Mouse (Mus musculus): Measurements from ENCODE around the gene D430042O09Rik. TPM values are rescaled to one million over a fixed set of nuclear protein-coding genes. Genes with fewer than 3 reads are reported as not detected.

The D430042O09Rik gene
- polyA plus RNA-seq, 1 experiment from 2014 or later, result 9.8 TPM

DNA sequence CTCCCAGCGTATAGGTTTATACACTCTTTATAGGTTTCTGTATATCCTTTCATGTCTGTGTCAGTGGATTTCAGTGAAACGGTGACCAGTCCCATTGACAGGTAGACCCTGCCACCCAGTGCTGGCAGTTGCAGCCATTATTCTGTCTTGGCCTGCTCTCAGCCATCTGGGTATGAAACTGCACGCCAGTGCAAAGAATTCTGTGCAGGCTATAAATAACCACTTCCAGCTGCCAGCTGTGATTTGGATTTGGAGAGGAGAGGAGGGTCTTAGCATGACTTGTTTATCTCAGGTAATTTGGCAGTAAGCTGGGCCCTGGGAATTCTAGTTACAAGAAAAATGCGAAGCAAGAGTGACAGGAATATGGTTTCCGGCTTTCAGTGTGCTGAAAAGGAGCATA lies 12.7 kb downstream of the D430042O09Rik start:
- no peaks in the 10 kb centered on the region for H3K9me3 ChIP-seq (replicated peaks; ENCODE audit: control insufficient read depth, low read length)
- 62% methylated on average over 5 of the region's 5 CpGs for WGBS

DNA sequence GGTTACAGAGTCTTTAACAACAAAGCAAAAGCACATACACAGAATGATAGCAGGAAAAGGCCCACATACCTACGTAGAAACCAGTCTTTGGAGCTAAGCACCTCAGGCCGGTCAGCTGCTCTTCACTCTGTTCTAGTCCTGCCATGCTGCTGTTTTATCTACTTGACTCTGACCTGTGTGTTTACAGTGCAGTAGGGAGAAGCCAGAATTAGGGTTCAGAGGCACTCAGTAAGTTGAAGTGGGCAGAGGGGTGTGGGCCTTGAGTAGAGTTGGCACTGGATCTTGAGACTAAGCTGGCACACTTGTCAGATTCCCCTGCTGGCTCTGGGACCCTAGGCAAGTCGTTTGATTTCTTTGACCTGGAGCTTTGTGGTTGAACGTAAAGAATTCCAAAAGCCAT lies 13.3 kb downstream of the D430042O09Rik start:
- ATAC-seq (replicated peaks; ENCODE audit: insufficient number of reproducible peaks, low FRiP score, low TSS enrichment, low read depth), result no peak
- Histone ChIP-seq H3K9ac (replicated peaks; ENCODE audit: low read length) (no peak overlapping the region), H3K4me3 (ENCODE audit: low read depth, low read length) (no peak overlapping the region), H3K4me1 (ENCODE audit: control insufficient read depth, insufficient read depth, low read length) (no peaks in the 10 kb centered on the region), H3K4me2 (ENCODE audit: low read depth, low read length) (no peak overlapping the region), H3K27me3 (ENCODE audit: control insufficient read depth, insufficient read depth, low read length) (no peaks in the 10 kb centered on the region), H3K27ac (replicated peaks; ENCODE audit: low read depth, low read length) (no peak overlapping the region), H3K36me3 (replicated peaks; ENCODE audit: control insufficient read depth, insufficient read depth, low read depth, low read length) (no peaks in the 10 kb centered on the region), H3K9me3 (replicated peaks; ENCODE audit: control insufficient read depth, low read length) (no peaks in the 10 kb centered on the region)
- no peak for DNase-seq (ENCODE audit: low spot score)
- 86% methylated on average over 4 of the region's 4 CpGs for WGBS

More for the DNA sequence above, 12.7 kb downstream of the D430042O09Rik start:
- Histone ChIP-seq H3K27me3 (ENCODE audit: control insufficient read depth, insufficient read depth, low read length) (no peaks in the 10 kb centered on the region), H3K4me1 (ENCODE audit: control insufficient read depth, insufficient read depth, low read length) (no peaks in the 10 kb centered on the region), H3K9ac (replicated peaks; ENCODE audit: low read length) (no peak overlapping the region), H3K4me3 (ENCODE audit: low read depth, low read length) (no peak overlapping the region), H3K27ac (replicated peaks; ENCODE audit: low read depth, low read length) (no peak overlapping the region), H3K36me3 (replicated peaks; ENCODE audit: control insufficient read depth, insufficient read depth, low read depth, low read length) (no peaks in the 10 kb centered on the region), H3K4me2 (ENCODE audit: low read depth, low read length) (no peak overlapping the region)
- peak; percentile 58 for DNase-seq (ENCODE audit: low spot score)
- ATAC-seq (replicated peaks; ENCODE audit: insufficient number of reproducible peaks, low FRiP score, low TSS enrichment, low read depth), result no peak

DNA sequence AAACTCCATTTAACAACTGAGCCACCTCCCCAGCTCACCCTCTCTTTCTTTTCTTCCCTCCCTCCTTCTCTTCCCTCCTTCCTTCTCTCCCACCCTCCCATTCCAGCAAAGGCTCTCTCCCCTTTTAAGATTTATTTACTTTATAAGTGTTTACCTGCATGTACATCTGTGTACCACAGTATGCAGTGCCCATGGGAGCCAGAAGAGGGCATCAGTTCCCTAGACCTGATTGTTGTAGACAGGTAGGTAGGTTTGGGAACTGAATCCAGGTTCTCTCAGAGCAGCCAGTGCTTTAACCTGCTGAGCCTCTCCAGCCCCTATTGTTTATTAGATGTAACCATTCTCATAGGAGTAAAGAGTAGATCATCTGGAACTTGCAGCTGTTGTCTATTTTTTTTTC lies 14.4 kb downstream of the D430042O09Rik start:
- ATAC-seq (replicated peaks; ENCODE audit: insufficient number of reproducible peaks, low FRiP score, low TSS enrichment, low read depth) (no peak), DNase-seq (ENCODE audit: low spot score) (no peak)
- Histone ChIP-seq H3K27ac (replicated peaks; ENCODE audit: low read depth, low read length) (no peak overlapping the region), H3K27me3 (ENCODE audit: control insufficient read depth, insufficient read depth, low read length) (no peaks in the 10 kb centered on the region), H3K4me2 (ENCODE audit: low read depth, low read length) (no peak overlapping the region), H3K9me3 (replicated peaks; ENCODE audit: control insufficient read depth, low read length) (no peaks in the 10 kb centered on the region), H3K4me1 (ENCODE audit: control insufficient read depth, insufficient read depth, low read length) (no peaks in the 10 kb centered on the region), H3K4me3 (ENCODE audit: low read depth, low read length) (no peak overlapping the region), H3K36me3 (replicated peaks; ENCODE audit: control insufficient read depth, insufficient read depth, low read depth, low read length) (no peaks in the 10 kb centered on the region), H3K9ac (replicated peaks; ENCODE audit: low read length) (no peak overlapping the region)

DNA sequence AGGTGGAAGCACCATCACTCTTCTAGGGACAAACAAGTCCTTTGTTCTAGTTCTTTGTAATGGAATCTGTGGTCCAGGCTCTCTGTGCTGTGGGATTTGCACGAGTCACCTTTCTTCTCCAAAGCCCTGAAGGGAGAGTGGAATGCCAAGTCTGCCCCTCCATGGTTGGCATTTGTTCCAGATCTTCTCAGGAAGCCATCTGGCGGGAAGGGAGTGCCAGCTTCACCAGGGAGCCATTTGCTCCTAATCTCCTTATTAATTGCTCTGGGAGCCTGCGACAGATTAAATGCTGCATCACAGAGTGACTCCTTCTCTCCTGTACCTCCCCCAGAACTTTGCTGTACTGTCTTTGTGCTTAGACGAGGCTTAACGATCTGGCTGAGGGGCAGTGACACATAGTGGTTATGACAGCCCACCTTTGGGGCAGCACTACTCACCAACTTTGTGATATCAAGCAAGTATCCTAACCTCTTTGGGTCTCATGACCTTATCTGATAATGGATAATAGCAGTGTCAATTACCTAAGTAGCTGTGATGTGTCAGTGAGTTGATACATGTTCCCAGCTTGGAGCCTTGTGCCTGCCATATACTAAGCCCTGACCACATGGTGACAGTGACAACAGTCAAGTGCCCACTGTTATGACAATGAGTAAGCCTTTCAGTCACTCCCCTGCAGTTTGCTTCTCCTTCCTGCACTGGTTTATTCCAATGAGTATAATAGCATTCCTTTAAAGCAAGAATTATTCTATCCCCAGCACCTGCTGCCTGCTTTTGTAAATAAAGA lies 15.7 kb downstream of the D430042O09Rik start:
- no peak overlapping the region for H3K4me3 ChIP-seq (ENCODE audit: low read depth, low read length)
- H3K4me2 ChIP-seq (ENCODE audit: low read depth, low read length), result no peak overlapping the region
- ATAC-seq (replicated peaks; ENCODE audit: insufficient number of reproducible peaks, low FRiP score, low TSS enrichment, low read depth), result no peak
- H3K36me3 ChIP-seq (replicated peaks; ENCODE audit: control insufficient read depth, insufficient read depth, low read depth, low read length), result no peaks in the 10 kb centered on the region
- DNase-seq (ENCODE audit: low spot score), result no peak
- 54% methylated on average over 5 of the region's 5 CpGs for WGBS
- no peak overlapping the region for H3K27ac ChIP-seq (replicated peaks; ENCODE audit: low read depth, low read length)
- no peaks in the 10 kb centered on the region for H3K9me3 ChIP-seq (replicated peaks; ENCODE audit: control insufficient read depth, low read length)
- no peaks in the 10 kb centered on the region for H3K4me1 ChIP-seq (ENCODE audit: control insufficient read depth, insufficient read depth, low read length)
- H3K27me3 ChIP-seq (ENCODE audit: control insufficient read depth, insufficient read depth, low read length), result no peaks in the 10 kb centered on the region
- H3K9ac ChIP-seq (replicated peaks; ENCODE audit: low read length), result no peak overlapping the region

DNA sequence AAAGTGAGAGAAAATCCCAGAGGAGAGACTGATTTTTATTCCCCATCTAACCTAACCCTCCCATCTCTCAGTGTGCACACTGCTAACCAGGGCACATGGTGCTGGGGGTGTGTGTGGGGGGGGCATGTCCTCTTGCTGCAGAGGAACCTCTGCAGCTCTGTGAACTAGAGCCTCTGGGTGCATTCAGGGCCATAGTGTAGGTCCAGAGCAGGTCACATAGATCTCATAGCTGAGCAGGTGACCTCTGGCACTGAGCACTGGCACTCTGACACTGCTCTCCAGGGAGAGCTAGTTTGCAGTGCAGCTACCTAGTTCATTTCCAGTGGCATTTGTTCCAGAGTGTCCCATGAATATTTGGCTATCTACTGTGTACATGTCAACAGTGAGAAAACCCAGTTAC lies 24.0 kb downstream of the D430042O09Rik start:
- Histone ChIP-seq H3K27me3 (ENCODE audit: control insufficient read depth, insufficient read depth, low read length) (no peaks in the 10 kb centered on the region), H3K9ac (replicated peaks; ENCODE audit: low read length) (no peak overlapping the region), H3K4me2 (ENCODE audit: low read depth, low read length) (no peak overlapping the region), H3K27ac (replicated peaks; ENCODE audit: low read depth, low read length) (no peak overlapping the region), H3K4me1 (ENCODE audit: control insufficient read depth, insufficient read depth, low read length) (no peaks in the 10 kb centered on the region), H3K4me3 (ENCODE audit: low read depth, low read length) (no peak overlapping the region), H3K9me3 (replicated peaks; ENCODE audit: control insufficient read depth, low read length) (no peaks in the 10 kb centered on the region), H3K36me3 (replicated peaks; ENCODE audit: control insufficient read depth, insufficient read depth, low read depth, low read length) (no peaks in the 10 kb centered on the region)
- no peak for DNase-seq (ENCODE audit: low spot score)
- ATAC-seq (replicated peaks; ENCODE audit: insufficient number of reproducible peaks, low FRiP score, low TSS enrichment, low read depth), result no peak

DNA sequence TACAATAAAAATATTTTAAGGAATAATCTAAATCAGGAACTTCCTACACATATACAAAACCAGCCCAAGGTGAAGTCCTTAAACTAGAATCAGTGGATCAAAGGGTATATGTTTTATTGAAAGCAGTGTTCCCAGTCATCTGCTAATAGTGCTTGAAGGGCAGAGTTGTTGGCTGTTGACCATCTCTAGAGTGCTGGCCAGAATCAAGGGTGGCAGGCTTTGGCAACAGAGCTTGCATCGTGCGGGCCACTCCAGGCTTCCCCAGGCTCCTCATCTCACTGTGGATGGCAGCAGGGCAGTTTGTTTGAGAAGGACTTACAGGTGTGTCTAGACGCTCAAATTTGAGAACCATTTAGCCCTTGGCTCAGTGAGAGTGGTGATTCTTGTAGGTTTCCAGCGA lies 26.1 kb downstream of the D430042O09Rik start:
- H3K36me3 ChIP-seq (replicated peaks; ENCODE audit: control insufficient read depth, insufficient read depth, low read depth, low read length), result no peaks in the 10 kb centered on the region
- H3K4me2 ChIP-seq (ENCODE audit: low read depth, low read length), result no peak overlapping the region
- no peak overlapping the region for H3K9ac ChIP-seq (replicated peaks; ENCODE audit: low read length)
- ATAC-seq (replicated peaks; ENCODE audit: insufficient number of reproducible peaks, low FRiP score, low TSS enrichment, low read depth) (no peak), DNase-seq (ENCODE audit: low spot score) (no peak)
- no peaks in the 10 kb centered on the region for H3K4me1 ChIP-seq (ENCODE audit: control insufficient read depth, insufficient read depth, low read length)
- 90% methylated on average over 4 of the region's 4 CpGs for WGBS
- H3K27me3 ChIP-seq (ENCODE audit: control insufficient read depth, insufficient read depth, low read length), result no peaks in the 10 kb centered on the region
- H3K27ac ChIP-seq (replicated peaks; ENCODE audit: low read depth, low read length), result no peak overlapping the region
- no peaks in the 10 kb centered on the region for H3K9me3 ChIP-seq (replicated peaks; ENCODE audit: control insufficient read depth, low read length)
- no peak overlapping the region for H3K4me3 ChIP-seq (ENCODE audit: low read depth, low read length)

DNA sequence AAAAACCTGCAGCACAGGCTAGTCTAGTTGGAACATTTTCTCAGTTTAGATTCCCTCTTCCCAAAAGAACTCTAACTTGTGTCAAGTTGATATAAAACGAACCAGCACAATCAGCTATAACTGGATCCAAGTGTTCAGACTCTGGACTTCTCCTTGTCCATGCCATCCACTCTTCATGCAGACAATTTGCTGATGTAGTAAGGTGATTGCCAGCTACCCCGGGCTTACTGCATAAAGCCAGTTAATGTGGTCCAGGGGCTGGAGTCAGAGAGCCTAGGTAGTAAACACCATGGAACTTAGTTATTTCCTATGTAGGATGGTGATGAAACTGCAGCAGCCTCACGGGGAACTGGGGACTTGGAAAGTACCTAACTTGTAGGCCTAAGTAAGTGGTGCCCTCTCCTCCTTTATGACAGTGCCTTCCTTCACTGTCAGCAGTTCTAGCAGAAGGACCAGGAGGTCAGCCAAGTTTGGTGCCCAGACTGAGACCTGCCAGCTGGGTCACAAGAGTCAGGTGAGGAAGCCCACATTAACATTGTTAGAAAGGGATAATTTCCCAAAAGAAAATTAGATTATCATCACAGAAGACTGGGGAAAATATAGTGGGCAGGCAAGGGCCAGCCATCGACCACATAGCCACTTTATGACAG lies 28.8 kb downstream of the D430042O09Rik start:
- no peak for ATAC-seq (replicated peaks; ENCODE audit: insufficient number of reproducible peaks, low FRiP score, low TSS enrichment, low read depth)
- DNase-seq (ENCODE audit: low spot score), result no peak
- Histone ChIP-seq H3K9ac (replicated peaks; ENCODE audit: low read length) (no peak overlapping the region), H3K27me3 (ENCODE audit: control insufficient read depth, insufficient read depth, low read length) (no peaks in the 10 kb centered on the region), H3K9me3 (replicated peaks; ENCODE audit: control insufficient read depth, low read length) (no peaks in the 10 kb centered on the region), H3K4me2 (ENCODE audit: low read depth, low read length) (no peak overlapping the region), H3K36me3 (replicated peaks; ENCODE audit: control insufficient read depth, insufficient read depth, low read depth, low read length) (no peaks in the 10 kb centered on the region), H3K4me3 (ENCODE audit: low read depth, low read length) (no peak overlapping the region), H3K27ac (replicated peaks; ENCODE audit: low read depth, low read length) (no peak overlapping the region), H3K4me1 (ENCODE audit: control insufficient read depth, insufficient read depth, low read length) (no peaks in the 10 kb centered on the region)
- 74% methylated on average over 4 of the region's 4 CpGs for WGBS

DNA sequence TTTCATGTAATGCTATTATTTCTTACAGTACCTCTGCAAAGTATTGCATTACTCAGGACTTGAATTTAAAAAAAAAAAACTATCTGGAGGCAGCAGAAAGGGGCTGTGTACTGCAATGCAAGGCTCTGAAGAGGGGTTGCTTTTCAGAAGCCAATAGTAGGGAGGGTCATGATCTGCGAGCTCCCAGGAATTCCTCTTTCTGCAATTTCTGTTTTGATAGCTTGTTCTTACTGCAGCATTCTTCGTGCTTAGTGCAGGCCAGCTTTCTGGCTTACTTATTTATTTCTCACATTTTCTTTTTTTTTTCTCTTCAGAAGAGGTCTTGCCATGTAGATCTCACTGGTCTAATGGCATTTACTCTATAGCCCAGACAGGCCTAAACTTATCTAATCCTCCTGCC lies 32.8 kb downstream of the D430042O09Rik start:
- DNase-seq (ENCODE audit: low spot score) (no peak), ATAC-seq (replicated peaks; ENCODE audit: insufficient number of reproducible peaks, low FRiP score, low TSS enrichment, low read depth) (no peak)
- H3K36me3 ChIP-seq (replicated peaks; ENCODE audit: control insufficient read depth, insufficient read depth, low read depth, low read length), result no peaks in the 10 kb centered on the region
- H3K27me3 ChIP-seq (ENCODE audit: control insufficient read depth, insufficient read depth, low read length), result no peaks in the 10 kb centered on the region
- no peak overlapping the region for H3K4me3 ChIP-seq (ENCODE audit: low read depth, low read length)
- no peak overlapping the region for H3K4me2 ChIP-seq (ENCODE audit: low read depth, low read length)
- 86% methylated on average over 2 of the region's 2 CpGs for WGBS
- H3K9ac ChIP-seq (replicated peaks; ENCODE audit: low read length), result no peak overlapping the region
- no peak overlapping the region for H3K27ac ChIP-seq (replicated peaks; ENCODE audit: low read depth, low read length)
- H3K9me3 ChIP-seq (replicated peaks; ENCODE audit: control insufficient read depth, low read length), result no peaks in the 10 kb centered on the region
- H3K4me1 ChIP-seq (ENCODE audit: control insufficient read depth, insufficient read depth, low read length), result no peaks in the 10 kb centered on the region

Measured in embryonic facial prominence, embryonic 11.5 days (tissue).